Mouse (Mus musculus) embryonic fibroblast, embryonic 13.5 days (primary cell): ENCODE results near the gene Stac3.

Experiments
- CTCF ChIP-seq: IDR thresholded peaks from 2 replicates; pipeline ENCODE4 v1.5.1; 2011; ENCODE audit warnings: mild to moderate bottlenecking, control low read depth, low read length, moderate library complexity, borderline replicate concordance; ENCODE audit not compliant: insufficient read depth
- POLR2A ChIP-seq: IDR thresholded peaks from 2 replicates; pipeline ENCODE4 v1.6.1; 2011; ENCODE audit warnings: low read depth, mild to moderate bottlenecking, control low read depth, low read length, moderate library complexity

DNA sequence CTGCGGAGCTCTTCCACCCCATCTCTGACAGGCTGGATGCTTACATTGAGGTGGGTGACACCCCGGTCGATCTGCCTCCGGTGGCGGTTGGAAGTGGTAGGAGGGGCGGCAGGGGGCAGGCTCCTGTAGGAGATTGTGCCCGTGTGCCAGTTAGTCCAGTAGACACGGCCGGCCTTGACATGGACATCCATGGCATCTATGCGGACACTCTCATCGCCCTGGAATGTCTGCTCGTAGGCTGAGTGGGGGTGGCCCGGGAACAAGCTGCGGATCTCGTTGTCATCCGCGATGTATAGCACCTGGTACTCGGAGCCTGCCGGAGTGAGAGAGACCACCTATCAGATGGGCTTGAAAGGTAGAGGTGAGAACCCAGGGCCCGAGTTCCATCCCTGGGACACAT lies 42.9 kb downstream of the Stac3 start:
- TF ChIP-seq POLR2A (no peak), CTCF (no peak)
